In the genomic region with DNA sequence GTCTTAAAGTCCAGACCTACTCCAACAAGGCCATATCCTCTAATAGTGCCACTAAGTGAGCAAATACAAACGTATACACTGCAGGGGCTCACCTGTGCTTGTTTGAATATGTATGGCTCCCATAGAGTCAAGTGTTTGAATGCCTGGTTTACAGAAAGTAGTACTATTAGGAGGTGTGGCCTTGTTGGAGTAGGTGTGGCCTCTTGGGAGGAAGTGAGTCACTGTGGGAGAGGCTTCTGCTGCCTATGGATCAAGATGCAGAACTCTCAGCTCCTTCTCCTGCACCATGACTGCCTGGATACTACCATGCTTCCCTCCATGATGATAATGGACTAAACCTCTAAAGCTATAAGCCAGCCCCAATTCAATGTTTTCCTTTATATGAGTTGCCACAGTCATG, we compare ENCODE assay signal across 20 mouse cellular contexts. TPM values are rescaled to one million over a fixed set of nuclear protein-coding genes. Genes with fewer than 3 reads are reported as not detected.
DNase-seq lines count a peak whose midpoint lies in the region; ATAC-seq lines count a peak whose summit lies in the region.
"Had no signal": no experiment of that assay in that cellular context is flagged by ENCODE, and none has a peak within 500 bp of the region (broad histone marks: within the 10 kb centered on the region; RNA-seq: fewer than 3 reads in every experiment).

No protein-coding gene starts in this region.

- no peaks in the 10 kb centered on the region for H3K9me3 ChIP-seq in heart, embryonic 12.5 days (replicated peaks)
- H3K9me3 ChIP-seq: embryonic facial prominence, embryonic 12.5 days; hindbrain, embryonic 12.5 days had no signal

- 74% methylated on average over 1 of the region's 1 CpGs for WGBS in heart, embryonic 12.5 days

- no peak overlapping the region for H3K9ac ChIP-seq in heart, embryonic 12.5 days
- H3K9ac ChIP-seq: embryonic facial prominence, embryonic 12.5 days; hindbrain, embryonic 12.5 days had no signal

- H3K4me1 ChIP-seq in heart, embryonic 12.5 days (replicated peaks) = peaks cover 16% of the 10 kb centered on the region; the same call in 1 of the 2 replicates
- H3K4me1 ChIP-seq: embryonic facial prominence, embryonic 12.5 days; hindbrain, embryonic 12.5 days had no signal

- intact Hi-C loops in left cerebral cortex, postnatal 4 days (cut with DNase I) = no loop called here

- H3K4me3 ChIP-seq in heart, embryonic 12.5 days = no peak overlapping the region
- H3K4me3 ChIP-seq: embryonic facial prominence, embryonic 12.5 days; hindbrain, embryonic 12.5 days had no signal

- DNase-seq in heart, adult 11 months = peak; percentile 45
- DNase-seq in ES-CJ7 (ENCODE audit: low read depth, low spot score) = peak; percentile 24
- no peak for DNase-seq in kidney, adult 8-10 months
- DNase-seq in left cerebral cortex, postnatal 4 days = no peak
- no peak for DNase-seq in spleen, postnatal 36 days (ENCODE audit: low spot score in 2 of 2)
- DNase-seq: adrenal gland, postnatal 10 days; cerebellum, adult 11-12 months; cerebellum, adult 9-10 months; cerebellum, postnatal 25 days; gastrocnemius, postnatal 14 days; heart, postnatal 10 days; heart, postnatal 4 days had no signal

- H3K4me2 ChIP-seq in heart, embryonic 12.5 days = no peak overlapping the region
- H3K4me2 ChIP-seq: embryonic facial prominence, embryonic 12.5 days; hindbrain, embryonic 12.5 days had no signal

- H3K27ac ChIP-seq in heart, embryonic 12.5 days (ENCODE audit: poor library complexity, severe bottlenecking) = no peak overlapping the region
- H3K27ac ChIP-seq: embryonic facial prominence, embryonic 12.5 days; hindbrain, embryonic 12.5 days; hindbrain, postnatal 0 days had no signal

- H3K36me3 ChIP-seq in heart, embryonic 12.5 days = no peaks in the 10 kb centered on the region
- H3K36me3 ChIP-seq: embryonic facial prominence, embryonic 12.5 days; hindbrain, embryonic 12.5 days had no signal

- no peaks in the 10 kb centered on the region for H3K27me3 ChIP-seq in heart, embryonic 12.5 days (replicated peaks)
- H3K27me3 ChIP-seq: CH12.LX; embryonic facial prominence, embryonic 12.5 days; hindbrain, embryonic 12.5 days had no signal

- no peak for ATAC-seq in heart, embryonic 12.5 days (ENCODE audit: insufficient number of reproducible peaks, low FRiP score)
- ATAC-seq in megakaryocyte, adult 5-6 weeks (ENCODE audit: poor library complexity, severe bottlenecking) = peak; percentile 34
- ATAC-seq: forebrain, embryonic 16.5 days; hindbrain, postnatal 0 days had no signal

RNA-seq across cellular contexts. Expression of a gene that starts 54.3 kb away (rescaled TPM):
- 0.13 TPM in 1 of 2 replicates, not detected in the other for polyA plus RNA-seq in heart, embryonic 12.5 days (2016; fragmentation: Nextera tagmentation; extraction: Ambion mirVana)
- not detected in 2 replicates for total RNA-seq in megakaryocyte, adult 5-6 weeks (2015)
- total RNA-seq in megakaryocyte, adult 5-6 weeks (2017) = not detected in 2 replicates
- under 1 TPM; 0.28 to 0.52 TPM for total RNA-seq in left cerebral cortex, postnatal 4 days (2021)
- total RNA-seq: ES-E14 had no signal
- polyA plus RNA-seq: embryonic facial prominence, embryonic 12.5 days had no signal

Comparison
In these comparisons a context has a peak if more than half of its experiments do, and no peak if none do; other contexts are left out.
1. DNase-seq: peak in heart, adult 11 months (single experiment) and ES-CJ7 (single experiment); none in kidney, adult 8-10 months (0 of 2), left cerebral cortex, postnatal 4 days (single experiment) and spleen, postnatal 36 days (0 of 2).